Mouse (Mus musculus) liver, postnatal 0 days (tissue): ENCODE data around the gene Trim9. TPM values are rescaled to one million over a fixed set of nuclear protein-coding genes. Genes with fewer than 3 reads are reported as not detected.

Source experiments
- ATAC-seq: fragments of 200-750 bp; cut with Nextera tagmentation; 2 replicates; pipeline ENCODE4 v1.8.0; 2017; ENCODE audit warnings: mild to moderate bottlenecking, moderate library complexity
- DNase-seq: peaks from one replicate; pipeline ENCODE4 v3.0.0-alpha.2; 2016
- H3K27ac ChIP-seq: fragments of 300-500 bp; sonication (generic); 2 replicates; pipeline ENCODE4 v1.5.1; 2014; ENCODE audit warnings: antibody characterized with exemption, moderate library complexity, mild to moderate bottlenecking, low read depth
- H3K27me3 ChIP-seq: fragments of 300-500 bp; sonication (generic); 2 replicates; pipeline ENCODE4 v1.6.1; 2014; ENCODE audit warnings: low read length, control low read depth, mixed read lengths; ENCODE audit not compliant: insufficient read depth
- H3K36me3 ChIP-seq: fragments of 300-500 bp; sonication (generic); replicated peaks from 2 replicates; pipeline ENCODE4 v1.6.1; 2014; ENCODE audit warnings: mild to moderate bottlenecking, control low read depth, low read length, moderate library complexity, mixed read lengths; ENCODE audit not compliant: insufficient read depth
- H3K4me1 ChIP-seq: fragments of 300-500 bp; sonication (generic); 2 replicates; pipeline ENCODE4 v1.6.1; 2014; ENCODE audit warnings: antibody characterized with exemption, mild to moderate bottlenecking, control low read depth; ENCODE audit not compliant: insufficient read depth
- H3K4me2 ChIP-seq: fragments of 300-500 bp; sonication (generic); 2 replicates; pipeline ENCODE4 v1.6.1; 2014; ENCODE audit warnings: low read depth, mild to moderate bottlenecking, low read length, moderate library complexity, mixed read lengths
- H3K4me3 ChIP-seq: fragments of 300-500 bp; sonication (generic); 2 replicates; pipeline ENCODE4 v1.5.1; 2014; ENCODE audit warnings: low read depth, low read length
- H3K9ac ChIP-seq: fragments of 300-500 bp; sonication (generic); replicated peaks from 2 replicates; pipeline ENCODE4 v1.6.1; 2014; ENCODE audit warnings: mild to moderate bottlenecking, moderate library complexity
- H3K9me3 ChIP-seq: fragments of 300-500 bp; sonication (generic); 2 replicates; pipeline ENCODE4 v1.6.1; 2016; ENCODE audit warnings: mild to moderate bottlenecking, control low read depth, low read length, mixed read lengths
- CTCF ChIP-seq: sonication (generic); IDR thresholded peaks from 2 replicates; pipeline ENCODE4 v1.5.1; 2016; ENCODE audit warnings: antibody characterized with exemption, low read depth
- EP300 ChIP-seq: IDR thresholded peaks from 2 replicates; pipeline ENCODE4 v1.6.1; 2016; ENCODE audit warnings: antibody characterized with exemption, low read depth, mild to moderate bottlenecking
- WGBS: fragments of 180-500 bp; shearing (Covaris S2); extraction: QIAGEN DNeasy Blood & Tissue Kit; methylation state at CpG from one replicate; pipeline ENCODE4 v1.1.7; 2014; ENCODE audit not compliant: insufficient replicate concordance; 5-methylcytosine and 5-hydroxymethylcytosine counted together
- polyA plus RNA-seq: library from polyadenylated mRNA; unstranded; fragments of >200 nt; fragmentation: Nextera tagmentation; extraction: Ambion mirVana; gene quantifications from 2 replicates; pipeline ENCODE4 v1.2.1, GENCODE M21; 2015

The Trim9 gene
- polyA plus RNA-seq, 1 experiment from 2014 or later, result 0.02 TPM

GRCm38 (mm10) chr12:70368820-70369219 is 21.4 kb upstream of the Trim9 start:
- Histone ChIP-seq H3K36me3 (no peaks in the 10 kb centered on the region), H3K27me3 (no peaks in the 10 kb centered on the region), H3K4me1 (0 out of 2 replicates have a peak, but pooled peaks cover 3% of the 10 kb centered on the region), H3K27ac (no peak overlapping the region), H3K4me2 (no peak overlapping the region), H3K9ac (no peak overlapping the region), H3K9me3 (no peaks in the 10 kb centered on the region), H3K4me3 (no peak overlapping the region)
- TF ChIP-seq EP300, result no peak
- TF ChIP-seq CTCF, result no peak
- 77% methylated on average over 9 of the region's 9 CpGs for WGBS
- no peak for DNase-seq
- no peak for ATAC-seq

GRCm38 (mm10) chr12:70367326-70368248 is 20.2 kb upstream of the Trim9 start:
- no peak for ATAC-seq

GRCm38 (mm10) chr12:70363016-70363415 is 15.6 kb upstream of the Trim9 start:
- H3K4me2 ChIP-seq, result no peak overlapping the region
- no peaks in the 10 kb centered on the region for H3K36me3 ChIP-seq
- no peak overlapping the region for H3K27ac ChIP-seq
- ATAC-seq (no peak), DNase-seq (no peak)
- no peak overlapping the region for H3K9ac ChIP-seq
- WGBS, result 46% methylated on average over 4 of the region's 4 CpGs
- TF ChIP-seq CTCF, result no peak
- no peak for TF ChIP-seq EP300
- H3K4me1 ChIP-seq, result 0 out of 2 replicates have a peak, but pooled peaks cover 3% of the 10 kb centered on the region
- H3K9me3 ChIP-seq, result no peaks in the 10 kb centered on the region
- no peak overlapping the region for H3K4me3 ChIP-seq
- H3K27me3 ChIP-seq, result no peaks in the 10 kb centered on the region

More at GRCm38 (mm10) chr12:70367326-70368248, 20.2 kb upstream of the Trim9 start:
- peak; percentile 18 for DNase-seq
- WGBS, result 49% methylated on average over 19 of the region's 19 CpGs
- H3K9ac ChIP-seq, result no peak overlapping the region
- H3K4me1 ChIP-seq, result 0 out of 2 replicates have a peak, but pooled peaks cover 3% of the 10 kb centered on the region
- H3K27ac ChIP-seq, result no peak overlapping the region
- no peak overlapping the region for H3K4me3 ChIP-seq
- no peaks in the 10 kb centered on the region for H3K27me3 ChIP-seq
- no peaks in the 10 kb centered on the region for H3K36me3 ChIP-seq
- TF ChIP-seq EP300 (no peak), CTCF (no peak)
- H3K9me3 ChIP-seq, result no peaks in the 10 kb centered on the region
- H3K4me2 ChIP-seq, result no peak overlapping the region

- H3K9me3 ChIP-seq, result no peaks in the 10 kb centered on the region
- H3K27me3 ChIP-seq, result no peaks in the 10 kb centered on the region
- H3K4me2 ChIP-seq, result no peak overlapping the region
- DNase-seq, result peak; percentile 39
- TF ChIP-seq CTCF (peak; percentile 58), EP300 (no peak)
- H3K4me1 ChIP-seq, result no peaks in the 10 kb centered on the region
- ATAC-seq, result no peak
- WGBS, result 85% methylated on average over 5 of the region's 5 CpGs
- no peak overlapping the region for H3K4me3 ChIP-seq
- no peaks in the 10 kb centered on the region for H3K36me3 ChIP-seq
- H3K27ac ChIP-seq, result no peak overlapping the region
- no peak overlapping the region for H3K9ac ChIP-seq
Measured at GRCm38 (mm10) chr12:70360276-70360675, 12.9 kb upstream of the Trim9 start.

- 81% methylated on average over 13 of the region's 13 CpGs for WGBS
- Histone ChIP-seq H3K4me3 (no peak overlapping the region), H3K4me2 (no peak overlapping the region), H3K4me1 (no peaks in the 10 kb centered on the region), H3K9ac (no peak overlapping the region), H3K9me3 (no peaks in the 10 kb centered on the region), H3K27me3 (no peaks in the 10 kb centered on the region), H3K27ac (no peak overlapping the region), H3K36me3 (no peaks in the 10 kb centered on the region)
- TF ChIP-seq EP300 (no peak), CTCF (no peak)
- no peak for ATAC-seq
- DNase-seq, result no peak
Measured at GRCm38 (mm10) chr12:70359443-70359842, 12.0 kb upstream of the Trim9 start.

- H3K9ac ChIP-seq, result no peak overlapping the region
- DNase-seq (no peak), ATAC-seq (no peak)
- H3K4me1 ChIP-seq, result no peaks in the 10 kb centered on the region
- no peaks in the 10 kb centered on the region for H3K27me3 ChIP-seq
- 81% methylated on average over 8 of the region's 8 CpGs for WGBS
- no peak overlapping the region for H3K4me3 ChIP-seq
- H3K9me3 ChIP-seq, result no peaks in the 10 kb centered on the region
- no peak overlapping the region for H3K27ac ChIP-seq
- H3K4me2 ChIP-seq, result no peak overlapping the region
- no peaks in the 10 kb centered on the region for H3K36me3 ChIP-seq
- no peak for TF ChIP-seq CTCF
- TF ChIP-seq EP300, result no peak
Measured at GRCm38 (mm10) chr12:70354926-70355325, 7.5 kb upstream of the Trim9 start.
